Mouse (Mus musculus): Measurements from ENCODE around the gene Hepacam.

DNA sequence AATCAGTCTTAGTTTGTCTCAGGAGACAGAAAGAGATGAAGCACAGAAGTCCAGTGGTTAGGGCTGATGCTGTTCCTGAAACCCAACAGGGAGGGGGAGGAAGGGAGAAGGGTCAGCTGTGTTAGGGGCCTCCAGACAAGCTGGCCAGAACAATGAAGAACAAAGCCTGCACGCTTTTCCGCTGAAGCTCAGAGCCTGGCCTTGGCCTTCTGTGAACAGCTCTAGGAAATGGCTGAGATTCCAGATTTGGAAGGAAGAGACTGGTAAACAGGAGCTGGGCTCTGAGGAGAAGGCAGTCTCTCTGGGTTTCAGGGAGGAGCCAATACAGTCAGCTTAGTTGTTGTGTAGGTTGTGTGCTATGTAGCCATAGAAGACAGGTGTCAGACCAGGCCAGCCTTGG is 33.4 kb downstream of the Hepacam start:
- TF ChIP-seq CTCF (IDR thresholded peaks at IDR 0.05; ENCODE audit: extremely low read depth, insufficient read depth, insufficient read length, insufficient replicate concordance): no peak
- no peak for TF ChIP-seq POLR2A (IDR thresholded peaks at IDR 0.05; ENCODE audit: low read depth, low read length)

All from spleen, adult 2 months (tissue).